Mouse (Mus musculus) 3134 (cell line): ENCODE measurements around the gene Ankrd61.
A peak's percentile ranks its signal among the peaks of the same experiment; 100 is the strongest.

Experiments used
- DNase-seq: peaks from one replicate; pipeline ENCODE4 v3.0.0-alpha.2; 2011; ENCODE audit warnings: low spot score; ENCODE audit not compliant: insufficient read length; ENCODE audit errors: extremely low read depth

The Ankrd61 gene

GRCm38 (mm10) chr5:143897635-143898330 lies at the start of gene Ankrd61:
TSS of gene Ankrd61 (minus strand) at chr5:143897685.
- no peak for DNase-seq

GRCm38 (mm10) chr5:143943231-143944125 lies 46.0 kb upstream of the Ankrd61 start:
- DNase-seq, result no peak

- DNase-seq, result no peak
Observed at GRCm38 (mm10) chr5:143941588-143941987, 44.1 kb upstream of the Ankrd61 start.

GRCm38 (mm10) chr5:143936156-143936555 lies 38.7 kb upstream of the Ankrd61 start:
- DNase-seq, result no peak

- DNase-seq, result no peak
Observed at GRCm38 (mm10) chr5:143933875-143934274, 36.4 kb upstream of the Ankrd61 start.

- no peak for DNase-seq
Observed at GRCm38 (mm10) chr5:143933414-143933813, 35.9 kb upstream of the Ankrd61 start.

- DNase-seq, result no peak
Observed at GRCm38 (mm10) chr5:143932831-143933230, 35.3 kb upstream of the Ankrd61 start, which contains the start of gene Rsph10b. TSS of gene Rsph10b (plus strand) at chr5:143933035.

GRCm38 (mm10) chr5:143931863-143932580 lies 34.5 kb upstream of the Ankrd61 start:
- DNase-seq, result no peak

- no peak for DNase-seq
Observed at GRCm38 (mm10) chr5:143930656-143931055, 33.2 kb upstream of the Ankrd61 start.

GRCm38 (mm10) chr5:143929291-143929690 lies 31.8 kb upstream of the Ankrd61 start:
- DNase-seq, result no peak

- DNase-seq, result no peak
Observed at GRCm38 (mm10) chr5:143927875-143928274, 30.4 kb upstream of the Ankrd61 start, which contains the start of gene Gm42421. TSS of gene Gm42421 (plus strand) at chr5:143928175.

- DNase-seq, result no peak
Observed at GRCm38 (mm10) chr5:143924781-143925452, 27.4 kb upstream of the Ankrd61 start.

GRCm38 (mm10) chr5:143918120-143918519 lies 20.6 kb upstream of the Ankrd61 start:
- no peak for DNase-seq

GRCm38 (mm10) chr5:143917418-143917817 lies 19.9 kb upstream of the Ankrd61 start:
- DNase-seq, result peak; percentile 29

- DNase-seq, result no peak
Observed at GRCm38 (mm10) chr5:143916221-143916620, 18.7 kb upstream of the Ankrd61 start.

GRCm38 (mm10) chr5:143909417-143910400 lies 12.2 kb upstream of the Ankrd61 start, which contains the start of the genes Aimp2 and Pms2:
TSS of gene Aimp2 (minus strand) at chr5:143909847.
TSS of gene Pms2 (plus strand) at chr5:143909964.
- DNase-seq, result peak; percentile 94

GRCm38 (mm10) chr5:143908926-143909325 lies 11.4 kb upstream of the Ankrd61 start:
- no peak for DNase-seq

GRCm38 (mm10) chr5:143906429-143906828 lies 8.9 kb upstream of the Ankrd61 start:
- no peak for DNase-seq

GRCm38 (mm10) chr5:143903813-143904212 lies 6.3 kb upstream of the Ankrd61 start:
- no peak for DNase-seq
